Mouse (Mus musculus) liver, adult 2 months (tissue): ENCODE results near the gene Ear2.
"Not testable (repeated sequence)": the region's sequence is repeated elsewhere in the genome, so short reads cannot be mapped to it uniquely, and the experiment has no call there.

ENCODE experiments used
- CTCF ChIP-seq: fragments of 200-500 bp; IDR thresholded peaks from 2 replicates; pipeline ENCODE4 v1.5.1; 2011; ENCODE audit warnings: low read depth, low read length, control low read depth
- POLR2A ChIP-seq: fragments of 200-500 bp; IDR thresholded peaks from 2 replicates; pipeline ENCODE4 v1.6.1; 2011; ENCODE audit warnings: low read length, control low read depth; ENCODE audit not compliant: insufficient read depth; ENCODE audit errors: extremely low read depth

GRCm38 (mm10) chr14:44100030-44100429 is 2.4 kb upstream of the Ear2 start:
- TF ChIP-seq CTCF, POLR2A: not testable (repeated sequence)
